Mouse (Mus musculus): ENCODE results near the gene Rest. TPM values are rescaled to one million over a fixed set of nuclear protein-coding genes. Genes with fewer than 3 reads are reported as not detected.
A peak's percentile ranks its signal among the peaks of the same experiment; 100 is the strongest.

The Rest gene
- polyA plus RNA-seq, 1 experiment from 2014 or later = 21.1 TPM

- Histone ChIP-seq H3K4me3 (peak overlapping the region; percentile 37), H3K9ac (peak overlapping the region; percentile 24), H3K4me1 (peaks cover 6% of the 10 kb centered on the region; the same call in 1 of the 2 replicates), H3K36me3 (no peaks in the 10 kb centered on the region), H3K27me3 (replicated peaks) (no peaks in the 10 kb centered on the region), H3K4me2 (peak overlapping the region; percentile 63), H3K27ac (replicated peaks) (no peak overlapping the region), H3K9me3 (no peaks in the 10 kb centered on the region)
- no peak for ATAC-seq (ENCODE audit: extremely low read depth, insufficient number of reproducible peaks, low FRiP score, low TSS enrichment)
- WGBS = 36% methylated on average over 26 of the region's 26 CpGs
These were observed 19.3 kb upstream of the Rest start for GRCm38 (mm10) chr5:77245787-77246671.

DNA sequence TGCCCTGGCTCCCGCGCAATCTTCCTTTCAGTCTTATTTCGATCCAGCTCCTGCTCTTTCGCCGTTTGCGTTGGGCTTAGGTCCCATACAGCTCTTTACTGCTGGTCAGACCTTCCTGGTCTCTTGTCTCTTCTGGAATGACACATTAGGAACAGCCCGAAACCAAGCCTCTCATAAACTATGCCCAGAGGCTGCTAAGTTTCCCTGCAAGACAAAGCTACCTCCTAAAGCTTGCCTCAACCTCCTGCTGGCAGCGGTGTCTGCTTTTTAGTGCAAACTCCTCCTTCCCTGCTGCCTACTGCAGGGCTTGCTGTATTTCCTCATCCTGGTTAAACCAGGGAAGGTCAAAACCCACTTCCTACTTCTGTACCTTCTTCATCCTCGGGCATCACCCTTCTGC, 15.2 kb upstream of the Rest start:
- ATAC-seq (ENCODE audit: extremely low read depth, insufficient number of reproducible peaks, low FRiP score, low TSS enrichment) = no peak
- Histone ChIP-seq H3K4me2 (no peak overlapping the region), H3K9ac (no peak overlapping the region), H3K4me1 (peaks cover 6% of the 10 kb centered on the region; the same call in 1 of the 2 replicates), H3K27ac (replicated peaks) (no peak overlapping the region), H3K9me3 (no peaks in the 10 kb centered on the region), H3K27me3 (replicated peaks) (no peaks in the 10 kb centered on the region), H3K36me3 (no peaks in the 10 kb centered on the region), H3K4me3 (no peak overlapping the region)
- 64% methylated on average over 9 of the region's 9 CpGs for WGBS

- WGBS = 51% methylated on average over 5 of the region's 5 CpGs
- H3K4me2 ChIP-seq = no peak overlapping the region
- no peaks in the 10 kb centered on the region for H3K27me3 ChIP-seq (replicated peaks)
- no peak overlapping the region for H3K4me3 ChIP-seq
- no peak overlapping the region for H3K9ac ChIP-seq
- no peaks in the 10 kb centered on the region for H3K4me1 ChIP-seq
- no peaks in the 10 kb centered on the region for H3K36me3 ChIP-seq
- no peaks in the 10 kb centered on the region for H3K9me3 ChIP-seq
- no peak overlapping the region for H3K27ac ChIP-seq (replicated peaks)
- no peak for ATAC-seq (ENCODE audit: extremely low read depth, insufficient number of reproducible peaks, low FRiP score, low TSS enrichment)
These were observed 13.6 kb upstream of the Rest start for GRCm38 (mm10) chr5:77251656-77252055.

- Histone ChIP-seq H3K9me3 (no peaks in the 10 kb centered on the region), H3K4me2 (no peak overlapping the region), H3K27me3 (replicated peaks) (no peaks in the 10 kb centered on the region), H3K4me3 (no peak overlapping the region), H3K27ac (replicated peaks) (no peak overlapping the region), H3K4me1 (no peaks in the 10 kb centered on the region), H3K36me3 (no peaks in the 10 kb centered on the region), H3K9ac (no peak overlapping the region)
- no peak for ATAC-seq (ENCODE audit: extremely low read depth, insufficient number of reproducible peaks, low FRiP score, low TSS enrichment)
- WGBS = 69% methylated on average over 8 of the region's 8 CpGs
These were observed 13.0 kb upstream of the Rest start for GRCm38 (mm10) chr5:77252115-77252827.

DNA sequence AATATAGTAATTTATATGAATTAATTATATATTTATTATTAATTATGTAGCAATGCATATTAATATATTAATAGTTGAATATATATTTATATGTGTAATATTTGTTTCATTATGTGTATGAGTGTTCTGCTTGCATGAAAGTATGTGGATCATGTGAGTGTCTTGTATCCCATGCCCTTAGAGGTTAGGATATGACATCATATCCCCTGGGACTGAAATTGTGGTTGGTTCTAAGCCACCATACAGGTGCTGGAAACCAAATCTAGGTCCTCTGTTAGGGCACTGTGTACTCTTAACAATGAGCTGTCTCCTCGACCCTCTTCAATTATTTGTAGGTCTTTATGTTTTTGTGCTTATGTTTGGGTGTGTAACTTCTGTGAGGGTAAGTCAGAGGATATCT, 12.1 kb upstream of the Rest start:
- H3K9me3 ChIP-seq = no peaks in the 10 kb centered on the region
- ATAC-seq (ENCODE audit: extremely low read depth, insufficient number of reproducible peaks, low FRiP score, low TSS enrichment) = no peak
- no peaks in the 10 kb centered on the region for H3K27me3 ChIP-seq (replicated peaks)

GRCm38 (mm10) chr5:77254402-77254801, 10.9 kb upstream of the Rest start:
- H3K27me3 ChIP-seq (replicated peaks) = no peaks in the 10 kb centered on the region
- H3K9me3 ChIP-seq = no peaks in the 10 kb centered on the region
- no peaks in the 10 kb centered on the region for H3K36me3 ChIP-seq
- H3K4me1 ChIP-seq = no peaks in the 10 kb centered on the region
- WGBS = 58% methylated on average over 3 of the region's 3 CpGs
- ATAC-seq (ENCODE audit: extremely low read depth, insufficient number of reproducible peaks, low FRiP score, low TSS enrichment) = no peak
- no peak overlapping the region for H3K4me3 ChIP-seq
- H3K9ac ChIP-seq = no peak overlapping the region
- no peak overlapping the region for H3K27ac ChIP-seq (replicated peaks)
- no peak overlapping the region for H3K4me2 ChIP-seq

More for the DNA sequence above, 12.1 kb upstream of the Rest start:
- Histone ChIP-seq H3K36me3 (no peaks in the 10 kb centered on the region), H3K4me3 (no peak overlapping the region), H3K4me1 (no peaks in the 10 kb centered on the region), H3K27ac (replicated peaks) (no peak overlapping the region), H3K9ac (no peak overlapping the region), H3K4me2 (no peak overlapping the region)
- WGBS = 55% methylated on average over 1 of the region's 1 CpGs

GRCm38 (mm10) chr5:77257603-77258002, 7.7 kb upstream of the Rest start:
- no peak overlapping the region for H3K9ac ChIP-seq
- H3K4me1 ChIP-seq = no peaks in the 10 kb centered on the region
- WGBS = 76% methylated on average over 3 of the region's 3 CpGs
- H3K27ac ChIP-seq (replicated peaks) = no peak overlapping the region
- H3K4me3 ChIP-seq = no peak overlapping the region
- no peaks in the 10 kb centered on the region for H3K27me3 ChIP-seq (replicated peaks)
- no peak for ATAC-seq (ENCODE audit: extremely low read depth, insufficient number of reproducible peaks, low FRiP score, low TSS enrichment)
- no peaks in the 10 kb centered on the region for H3K9me3 ChIP-seq
- no peak overlapping the region for H3K4me2 ChIP-seq
- H3K36me3 ChIP-seq = no peaks in the 10 kb centered on the region

GRCm38 (mm10) chr5:77259315-77259714, 6.0 kb upstream of the Rest start:
- Histone ChIP-seq H3K9me3 (no peaks in the 10 kb centered on the region), H3K36me3 (no peaks in the 10 kb centered on the region), H3K9ac (no peak overlapping the region), H3K4me2 (no peak overlapping the region), H3K27ac (replicated peaks) (no peak overlapping the region), H3K27me3 (replicated peaks) (no peaks in the 10 kb centered on the region), H3K4me3 (no peak overlapping the region), H3K4me1 (no peaks in the 10 kb centered on the region)
- no peak for ATAC-seq (ENCODE audit: extremely low read depth, insufficient number of reproducible peaks, low FRiP score, low TSS enrichment)

DNA sequence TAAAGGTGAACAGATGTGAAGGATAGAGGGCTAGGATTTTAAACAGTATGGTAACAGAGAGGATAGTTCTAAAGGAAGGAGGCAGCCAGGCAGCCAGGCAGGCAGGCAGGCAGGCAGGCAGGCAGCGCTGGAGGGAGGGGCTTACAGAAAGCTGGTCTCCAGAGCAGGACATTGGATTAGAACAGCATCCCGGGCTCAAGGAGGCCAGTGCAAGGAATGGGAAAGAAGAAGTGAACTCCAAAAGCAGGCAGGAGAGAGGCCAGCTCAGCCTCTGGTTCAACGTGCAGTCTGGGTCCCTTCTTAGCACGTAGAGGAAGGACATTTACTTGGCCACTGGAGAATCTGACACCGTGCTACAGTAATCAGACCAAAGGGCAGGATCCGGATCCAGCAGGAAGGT, 5.2 kb upstream of the Rest start:
- no peaks in the 10 kb centered on the region for H3K4me1 ChIP-seq
- 45% methylated on average over 6 of the region's 6 CpGs for WGBS

GRCm38 (mm10) chr5:77261137-77261536, 4.2 kb upstream of the Rest start:
- Histone ChIP-seq H3K9ac (no peak overlapping the region), H3K27ac (replicated peaks) (no peak overlapping the region), H3K4me2 (no peak overlapping the region), H3K27me3 (replicated peaks) (no peaks in the 10 kb centered on the region), H3K4me3 (no peak overlapping the region), H3K4me1 (no peaks in the 10 kb centered on the region), H3K36me3 (no peaks in the 10 kb centered on the region), H3K9me3 (no peaks in the 10 kb centered on the region)
- no peak for ATAC-seq (ENCODE audit: extremely low read depth, insufficient number of reproducible peaks, low FRiP score, low TSS enrichment)
- WGBS = 58% methylated on average over 4 of the region's 4 CpGs

More for the DNA sequence above, 5.2 kb upstream of the Rest start:
- no peaks in the 10 kb centered on the region for H3K36me3 ChIP-seq
- H3K4me2 ChIP-seq = no peak overlapping the region
- no peak for ATAC-seq (ENCODE audit: extremely low read depth, insufficient number of reproducible peaks, low FRiP score, low TSS enrichment)
- H3K9ac ChIP-seq = no peak overlapping the region
- no peaks in the 10 kb centered on the region for H3K9me3 ChIP-seq
- H3K4me3 ChIP-seq = no peak overlapping the region
- H3K27me3 ChIP-seq (replicated peaks) = no peaks in the 10 kb centered on the region
- no peak overlapping the region for H3K27ac ChIP-seq (replicated peaks)

GRCm38 (mm10) chr5:77262105-77262504, 3.2 kb upstream of the Rest start:
- Histone ChIP-seq H3K4me1 (peaks cover 2% of the 10 kb centered on the region), H3K27ac (replicated peaks) (no peak overlapping the region), H3K4me2 (no peak overlapping the region), H3K27me3 (replicated peaks) (no peaks in the 10 kb centered on the region), H3K9me3 (no peaks in the 10 kb centered on the region), H3K36me3 (no peaks in the 10 kb centered on the region), H3K4me3 (no peak overlapping the region), H3K9ac (no peak overlapping the region)
- WGBS = 80% methylated on average over 5 of the region's 5 CpGs
- no peak for ATAC-seq (ENCODE audit: extremely low read depth, insufficient number of reproducible peaks, low FRiP score, low TSS enrichment)
